Mouse (Mus musculus): ENCODE data around the gene Spag6l. TPM values are rescaled to one million over a fixed set of nuclear protein-coding genes. Genes with fewer than 3 reads are reported as not detected.

Gene Spag6l
- polyA plus RNA-seq, 1 experiment: 1.2 TPM

DNA sequence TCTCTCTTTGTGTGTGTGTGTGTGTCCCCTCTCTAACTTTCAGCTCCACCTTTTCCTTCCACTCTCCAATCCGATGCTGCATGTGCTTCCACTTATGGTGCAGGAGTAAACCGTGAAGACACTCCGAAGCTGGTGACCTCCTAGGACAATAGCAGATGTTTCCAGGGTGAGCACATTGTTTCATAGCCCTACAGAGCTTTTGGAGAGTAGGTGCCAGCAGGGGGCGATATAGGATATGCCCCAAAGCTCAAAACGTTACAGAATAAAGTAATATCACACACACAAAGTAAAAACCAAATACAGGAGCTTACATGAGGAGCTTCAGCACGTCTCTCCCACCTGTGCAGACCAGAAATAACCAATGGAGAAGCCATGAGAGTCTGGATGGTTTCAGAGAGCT is 25.6 kb upstream of the Spag6l start:
- no peak overlapping the region for H3K4me3 ChIP-seq (ENCODE audit: low read depth, low read length)
- no peaks in the 10 kb centered on the region for H3K9me3 ChIP-seq (replicated peaks; ENCODE audit: control insufficient read depth, insufficient read depth, low read length, poor library complexity, severe bottlenecking)
- H3K36me3 ChIP-seq (ENCODE audit: control insufficient read depth, insufficient read depth, low read length, poor library complexity, severe bottlenecking): no peaks in the 10 kb centered on the region
- H3K27ac ChIP-seq (ENCODE audit: insufficient read depth, low read length): no peak overlapping the region
- H3K9ac ChIP-seq (ENCODE audit: low read depth, poor library complexity, severe bottlenecking): no peak overlapping the region
- no peaks in the 10 kb centered on the region for H3K27me3 ChIP-seq (ENCODE audit: control insufficient read depth, insufficient read depth, low read length, poor library complexity, severe bottlenecking)
- no peaks in the 10 kb centered on the region for H3K4me1 ChIP-seq (ENCODE audit: control insufficient read depth, insufficient read depth, low read length)
- TF ChIP-seq CTCF (IDR thresholded peaks at IDR 0.05; ENCODE audit: low read depth, low read length) (peak; percentile 23), POLR2A (IDR thresholded peaks at IDR 0.05; ENCODE audit: insufficient read depth, low read length) (no peak)

DNA sequence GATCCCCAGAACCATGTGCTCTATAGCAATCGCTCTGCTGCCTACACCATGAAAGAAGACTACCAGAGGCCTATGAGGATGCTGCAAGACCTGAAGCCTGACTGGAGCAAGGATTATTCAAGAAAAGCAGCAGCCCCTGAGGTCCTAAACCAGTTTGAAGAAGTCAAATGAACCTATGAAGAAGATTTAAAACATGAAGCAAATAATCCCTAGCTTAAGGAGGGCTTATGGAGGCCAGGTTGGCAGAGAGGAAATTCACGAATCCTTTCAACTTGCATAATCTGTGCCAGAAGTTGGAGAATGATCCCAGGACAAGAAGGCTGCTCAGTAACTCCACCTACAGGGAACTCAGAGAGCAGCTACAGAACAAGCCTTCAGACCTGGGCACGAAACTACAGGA is 23.2 kb upstream of the Spag6l start:
- Histone ChIP-seq H3K4me1 (ENCODE audit: control insufficient read depth, insufficient read depth, low read length) (no peaks in the 10 kb centered on the region), H3K9ac (ENCODE audit: low read depth, poor library complexity, severe bottlenecking) (no peak overlapping the region)

DNA sequence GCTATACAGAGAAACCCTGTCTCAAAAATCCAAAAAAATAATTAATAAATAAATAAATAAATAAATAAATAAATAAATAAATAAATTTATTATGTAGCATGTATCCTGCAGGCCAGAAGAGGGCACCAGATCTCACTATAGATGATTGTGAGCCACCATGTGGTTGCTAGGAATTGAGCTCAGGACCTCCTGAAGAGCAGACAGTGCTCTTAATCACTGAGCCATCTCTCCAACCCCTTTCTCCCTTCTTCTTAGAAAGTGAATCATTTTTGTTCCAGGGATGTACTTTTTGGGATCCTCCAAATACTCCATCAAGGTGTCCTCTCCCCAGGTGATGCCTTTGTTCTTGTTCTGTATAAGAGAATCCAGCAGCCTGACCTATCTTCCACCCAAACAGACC is 19.9 kb upstream of the Spag6l start:
- no peak overlapping the region for H3K4me3 ChIP-seq (ENCODE audit: low read depth, low read length)
- no peak for TF ChIP-seq POLR2A (IDR thresholded peaks at IDR 0.05; ENCODE audit: insufficient read depth, low read length)
- peak; percentile 6 for TF ChIP-seq CTCF (IDR thresholded peaks at IDR 0.05; ENCODE audit: low read depth, low read length)
- no peaks in the 10 kb centered on the region for H3K4me1 ChIP-seq (ENCODE audit: control insufficient read depth, insufficient read depth, low read length)
- H3K27ac ChIP-seq (ENCODE audit: insufficient read depth, low read length): no peak overlapping the region
- H3K9me3 ChIP-seq (replicated peaks; ENCODE audit: control insufficient read depth, insufficient read depth, low read length, poor library complexity, severe bottlenecking): no peaks in the 10 kb centered on the region
- H3K36me3 ChIP-seq (ENCODE audit: control insufficient read depth, insufficient read depth, low read length, poor library complexity, severe bottlenecking): no peaks in the 10 kb centered on the region
- no peak overlapping the region for H3K9ac ChIP-seq (ENCODE audit: low read depth, poor library complexity, severe bottlenecking)
- no peaks in the 10 kb centered on the region for H3K27me3 ChIP-seq (ENCODE audit: control insufficient read depth, insufficient read depth, low read length, poor library complexity, severe bottlenecking)

More for the DNA sequence above, 23.2 kb upstream of the Spag6l start:
- Histone ChIP-seq H3K27me3 (ENCODE audit: control insufficient read depth, insufficient read depth, low read length, poor library complexity, severe bottlenecking) (no peaks in the 10 kb centered on the region), H3K27ac (ENCODE audit: insufficient read depth, low read length) (no peak overlapping the region), H3K9me3 (replicated peaks; ENCODE audit: control insufficient read depth, insufficient read depth, low read length, poor library complexity, severe bottlenecking) (no peaks in the 10 kb centered on the region), H3K4me3 (ENCODE audit: low read depth, low read length) (no peak overlapping the region), H3K36me3 (ENCODE audit: control insufficient read depth, insufficient read depth, low read length, poor library complexity, severe bottlenecking) (no peaks in the 10 kb centered on the region)
- TF ChIP-seq CTCF (IDR thresholded peaks at IDR 0.05; ENCODE audit: low read depth, low read length): no peak
- no peak for TF ChIP-seq EP300 (IDR thresholded peaks at IDR 0.05; ENCODE audit: insufficient read depth, low read depth, low read length)
- TF ChIP-seq POLR2A (IDR thresholded peaks at IDR 0.05; ENCODE audit: insufficient read depth, low read length): no peak

DNA sequence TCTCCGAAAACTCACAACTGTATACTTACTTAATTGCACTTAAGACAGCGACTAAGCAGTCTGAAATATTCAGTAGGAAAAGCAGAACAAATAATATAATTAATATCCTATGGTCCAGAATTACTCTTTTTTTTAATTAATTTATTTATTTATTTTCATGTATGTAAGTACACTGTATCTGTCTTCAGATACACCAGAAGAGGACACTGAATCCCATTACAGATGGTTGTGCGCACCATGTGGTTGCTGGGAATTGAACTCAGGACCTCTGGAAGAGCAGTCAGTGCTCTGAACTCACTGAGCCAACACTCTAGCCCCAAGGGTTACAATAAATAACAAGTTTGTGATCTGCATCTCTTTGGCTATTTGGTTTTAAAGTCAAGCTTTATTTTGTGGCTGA is 415 bp upstream of the Spag6l start:
- Histone ChIP-seq H3K27ac (ENCODE audit: insufficient read depth, low read length) (no peak overlapping the region), H3K4me3 (ENCODE audit: low read depth, low read length) (no peak overlapping the region), H3K4me1 (ENCODE audit: control insufficient read depth, insufficient read depth, low read length) (peaks cover 7% of the 10 kb centered on the region), H3K27me3 (ENCODE audit: control insufficient read depth, insufficient read depth, low read length, poor library complexity, severe bottlenecking) (no peaks in the 10 kb centered on the region), H3K9ac (ENCODE audit: low read depth, poor library complexity, severe bottlenecking) (no peak overlapping the region), H3K9me3 (replicated peaks; ENCODE audit: control insufficient read depth, insufficient read depth, low read length, poor library complexity, severe bottlenecking) (no peaks in the 10 kb centered on the region), H3K36me3 (ENCODE audit: control insufficient read depth, insufficient read depth, low read length, poor library complexity, severe bottlenecking) (no peaks in the 10 kb centered on the region)
- TF ChIP-seq CTCF (IDR thresholded peaks at IDR 0.05; ENCODE audit: low read depth, low read length) (no peak), POLR2A (IDR thresholded peaks at IDR 0.05; ENCODE audit: insufficient read depth, low read length) (no peak), EP300 (IDR thresholded peaks at IDR 0.05; ENCODE audit: insufficient read depth, low read depth, low read length) (no peak)

DNA sequence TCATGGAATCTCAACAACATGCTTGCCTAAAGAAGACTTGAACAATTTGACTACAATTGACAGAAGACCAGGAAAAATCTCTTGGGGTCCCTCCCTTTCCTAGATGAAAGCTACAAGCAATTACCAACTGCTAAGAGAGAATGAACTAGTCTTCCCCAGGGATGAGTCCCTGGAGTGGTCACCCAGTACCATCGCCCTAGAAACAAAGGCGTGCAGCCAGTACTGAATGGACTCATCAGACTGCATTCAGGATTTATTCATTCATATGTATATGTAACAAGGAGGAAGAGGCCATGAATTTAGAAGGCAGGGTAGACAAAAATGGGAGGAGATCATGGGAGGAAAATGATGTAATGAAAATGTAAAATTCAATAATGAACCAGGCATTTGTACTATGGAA is 3.0 kb downstream of the Spag6l start:
- H3K36me3 ChIP-seq (ENCODE audit: control insufficient read depth, insufficient read depth, low read length, poor library complexity, severe bottlenecking): no peaks in the 10 kb centered on the region
- TF ChIP-seq POLR2A (IDR thresholded peaks at IDR 0.05; ENCODE audit: insufficient read depth, low read length) (no peak), EP300 (IDR thresholded peaks at IDR 0.05; ENCODE audit: insufficient read depth, low read depth, low read length) (no peak), CTCF (IDR thresholded peaks at IDR 0.05; ENCODE audit: low read depth, low read length) (no peak)

DNA sequence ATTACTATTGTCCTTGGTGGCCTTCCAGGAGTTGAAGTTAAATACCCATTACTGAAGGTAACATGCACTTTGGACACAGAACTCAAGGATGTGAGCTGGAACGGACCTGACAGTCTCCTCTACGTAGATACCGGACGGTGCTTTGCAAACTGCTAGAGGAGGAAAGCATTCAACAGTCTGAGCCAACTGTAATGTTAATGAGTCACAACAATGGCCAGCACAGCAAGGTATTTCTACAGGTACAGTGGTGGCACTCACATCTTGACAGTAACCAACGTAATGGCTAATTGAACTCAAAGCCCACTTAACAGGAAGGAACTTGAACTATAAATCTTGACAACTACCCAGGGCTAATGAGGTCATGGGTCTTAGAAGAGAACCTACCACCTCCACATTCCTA is 3.8 kb downstream of the Spag6l start:
- Histone ChIP-seq H3K4me1 (ENCODE audit: control insufficient read depth, insufficient read depth, low read length) (peaks cover 7% of the 10 kb centered on the region), H3K9ac (ENCODE audit: low read depth, poor library complexity, severe bottlenecking) (no peak overlapping the region), H3K36me3 (ENCODE audit: control insufficient read depth, insufficient read depth, low read length, poor library complexity, severe bottlenecking) (no peaks in the 10 kb centered on the region), H3K27ac (ENCODE audit: insufficient read depth, low read length) (no peak overlapping the region), H3K27me3 (ENCODE audit: control insufficient read depth, insufficient read depth, low read length, poor library complexity, severe bottlenecking) (no peaks in the 10 kb centered on the region), H3K4me3 (ENCODE audit: low read depth, low read length) (no peak overlapping the region), H3K9me3 (replicated peaks; ENCODE audit: control insufficient read depth, insufficient read depth, low read length, poor library complexity, severe bottlenecking) (no peaks in the 10 kb centered on the region)
- TF ChIP-seq EP300 (IDR thresholded peaks at IDR 0.05; ENCODE audit: insufficient read depth, low read depth, low read length) (0 out of 2 replicates have a peak, but pooled peaks have one; percentile 48), CTCF (IDR thresholded peaks at IDR 0.05; ENCODE audit: low read depth, low read length) (no peak), POLR2A (IDR thresholded peaks at IDR 0.05; ENCODE audit: insufficient read depth, low read length) (no peak)

More for the DNA sequence above, 3.0 kb downstream of the Spag6l start:
- peak overlapping the region; percentile 34 for H3K27ac ChIP-seq (ENCODE audit: insufficient read depth, low read length)
- no peak overlapping the region for H3K4me3 ChIP-seq (ENCODE audit: low read depth, low read length)
- H3K27me3 ChIP-seq (ENCODE audit: control insufficient read depth, insufficient read depth, low read length, poor library complexity, severe bottlenecking): no peaks in the 10 kb centered on the region
- peaks cover 7% of the 10 kb centered on the region for H3K4me1 ChIP-seq (ENCODE audit: control insufficient read depth, insufficient read depth, low read length)
- H3K9ac ChIP-seq (ENCODE audit: low read depth, poor library complexity, severe bottlenecking): no peak overlapping the region
- no peaks in the 10 kb centered on the region for H3K9me3 ChIP-seq (replicated peaks; ENCODE audit: control insufficient read depth, insufficient read depth, low read length, poor library complexity, severe bottlenecking)

Measured in ES-Bruce4 (cell line).